Mouse (Mus musculus) ES-E14 (cell line): ENCODE data around the gene Hectd2. TPM values are rescaled to one million over a fixed set of nuclear protein-coding genes. Genes with fewer than 3 reads are reported as not detected.

Experiments used
- DNase-seq: peaks from one replicate; pipeline ENCODE4 v3.0.0-alpha.2; 2013; ENCODE audit warnings: low read depth, low spot score
- H3K27ac ChIP-seq: 2 replicates; pipeline ENCODE4 v1.5.1; 2012; ENCODE audit warnings: low read depth, mild to moderate bottlenecking, low read length, moderate library complexity, mixed read lengths; ENCODE audit not compliant: poor library complexity, insufficient read depth, severe bottlenecking
- H3K36me3 ChIP-seq: 2 replicates; pipeline ENCODE4 v1.6.1; 2012; ENCODE audit warnings: mild to moderate bottlenecking, low read length, moderate library complexity, mixed read lengths; ENCODE audit not compliant: control insufficient read depth, poor library complexity, insufficient read depth, severe bottlenecking
- H3K4me1 ChIP-seq, 2 experiments: fragments of 150-350 bp in 1 of 2; sonication (generic) in 1 of 2; 2 replicates each; pipeline ENCODE4 v1.6.1; 2012; ENCODE audit warnings: low read length in 2 of 2, mild to moderate bottlenecking in 1 of 2, mixed read lengths in 1 of 2; ENCODE audit not compliant: control insufficient read depth in 2 of 2, insufficient read depth in 2 of 2, poor library complexity in 1 of 2
- H3K4me3 ChIP-seq, 2 experiments: fragments of 150-350 bp in 1 of 2; sonication (generic) in 1 of 2; 2 replicates each; pipeline ENCODE4 v1.5.1; 2012; ENCODE audit warnings: low read length in 2 of 2, low read depth in 1 of 2, mild to moderate bottlenecking in 1 of 2, mixed read lengths in 1 of 2; ENCODE audit not compliant: insufficient read depth in 1 of 2, poor library complexity in 1 of 2, severe bottlenecking in 1 of 2
- H3K9ac ChIP-seq: 2 replicates; pipeline ENCODE4 v1.6.1; 2012; ENCODE audit warnings: low read depth, mild to moderate bottlenecking, low read length, mixed read lengths; ENCODE audit not compliant: poor library complexity, insufficient read depth, severe bottlenecking
- H3K9me3 ChIP-seq: fragments of 150-350 bp; sonication (generic); 2 replicates; pipeline ENCODE4 v1.6.1; 2012; ENCODE audit warnings: low read depth, mild to moderate bottlenecking, low read length; ENCODE audit not compliant: control insufficient read depth, insufficient read depth
- CHD2 ChIP-seq: IDR thresholded peaks from 2 replicates; pipeline ENCODE4 v1.6.1; 2014; ENCODE audit warnings: mild to moderate bottlenecking, low read depth, low read length, inconsistent platforms
- HCFC1 ChIP-seq: IDR thresholded peaks from 2 replicates; pipeline ENCODE4 v1.6.1; 2012; ENCODE audit warnings: low read length, inconsistent platforms, borderline replicate concordance; ENCODE audit not compliant: insufficient read depth
- MAFK ChIP-seq: IDR thresholded peaks from 2 replicates; pipeline ENCODE4 v1.6.1; 2014; ENCODE audit warnings: mild to moderate bottlenecking, low read depth, low read length, inconsistent platforms; ENCODE audit not compliant: insufficient read depth
- ZC3H11A ChIP-seq: IDR thresholded peaks from 2 replicates; pipeline ENCODE4 v1.6.1; 2012; ENCODE audit warnings: low read depth, mild to moderate bottlenecking, inconsistent platforms, low read length, borderline replicate concordance
- ZNF384 ChIP-seq: IDR thresholded peaks from 2 replicates; pipeline ENCODE4 v1.6.1; 2012; ENCODE audit warnings: low read depth, low read length, inconsistent platforms
- in situ Hi-C, 2 experiments: fragments of 600-800 bp; cut with MboI; formaldehyde crosslinking; loops; one replicate each; pipeline ENCODE4 v1.15.1; 2025; ENCODE audit warnings: low sequenced_read_pairs in 2 of 2, inconsistent platforms in 1 of 2; ENCODE audit not compliant: unreplicated experiment in 2 of 2
- total RNA-seq: library from RNA; depleted of rRNA; stranded (reverse); fragments of 300-350 nt; gene quantifications from 2 replicates; pipeline ENCODE4 v1.2.3, GENCODE M21; 2012

The Hectd2 gene
- total RNA-seq, 1 experiment, result 2.3 TPM

DNA sequence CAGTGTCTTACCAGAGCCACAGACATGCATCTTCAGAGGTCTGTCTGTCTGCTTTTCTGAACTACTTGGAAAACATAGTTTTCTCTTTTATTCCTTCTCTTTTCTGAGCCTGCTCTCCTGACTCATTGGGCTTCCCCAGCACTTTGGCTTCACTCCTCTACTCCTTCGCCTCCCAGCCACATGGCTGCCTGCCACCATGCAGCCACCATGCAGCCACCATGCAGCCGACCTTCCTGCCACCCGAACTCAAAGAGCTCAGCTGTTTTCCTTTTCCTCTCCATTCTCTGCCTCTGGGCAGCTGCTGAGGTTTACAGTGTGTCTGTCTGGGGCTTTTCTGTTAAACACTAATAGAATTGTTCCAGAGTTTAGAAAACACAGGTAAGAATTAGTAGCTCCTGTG, 19.5 kb downstream of the Hectd2 start:
- Histone ChIP-seq H3K9me3 (no peaks in the 10 kb centered on the region), H3K36me3 (no peaks in the 10 kb centered on the region), H3K27ac (no peak overlapping the region), H3K9ac (no peak overlapping the region), H3K4me1 (no peaks in the 10 kb centered on the region), H3K4me3 (no peak overlapping the region)
- no peak for DNase-seq
- in situ Hi-C loops, result no loop called here
- TF ChIP-seq ZNF384 (no peak), MAFK (no peak), HCFC1 (no peak), ZC3H11A (no peak), CHD2 (no peak)

DNA sequence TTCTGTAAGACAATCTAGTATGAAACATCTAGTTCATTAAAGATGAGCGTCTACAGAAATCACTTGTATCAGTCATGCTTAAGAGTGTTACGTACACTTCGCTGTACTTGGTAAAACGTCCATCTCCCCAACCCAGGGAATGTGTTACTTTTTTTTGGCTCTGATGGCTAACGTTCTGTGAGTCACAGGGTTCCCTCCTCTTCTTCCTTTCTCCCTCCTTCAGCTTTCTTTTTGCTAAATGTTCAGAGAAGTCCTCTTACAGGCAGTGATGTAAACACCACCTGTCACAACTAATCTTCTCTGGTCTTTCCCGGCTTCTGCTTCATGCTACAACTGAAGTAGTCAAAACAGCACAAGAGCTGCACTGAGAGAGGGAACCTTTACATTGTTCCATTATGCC, 20.7 kb downstream of the Hectd2 start:
- TF ChIP-seq CHD2, result no peak
- no peak for TF ChIP-seq ZNF384
- no peak for TF ChIP-seq MAFK
- TF ChIP-seq HCFC1, result no peak
- no peak for TF ChIP-seq ZC3H11A
- in situ Hi-C loops, result no loop called here

DNA sequence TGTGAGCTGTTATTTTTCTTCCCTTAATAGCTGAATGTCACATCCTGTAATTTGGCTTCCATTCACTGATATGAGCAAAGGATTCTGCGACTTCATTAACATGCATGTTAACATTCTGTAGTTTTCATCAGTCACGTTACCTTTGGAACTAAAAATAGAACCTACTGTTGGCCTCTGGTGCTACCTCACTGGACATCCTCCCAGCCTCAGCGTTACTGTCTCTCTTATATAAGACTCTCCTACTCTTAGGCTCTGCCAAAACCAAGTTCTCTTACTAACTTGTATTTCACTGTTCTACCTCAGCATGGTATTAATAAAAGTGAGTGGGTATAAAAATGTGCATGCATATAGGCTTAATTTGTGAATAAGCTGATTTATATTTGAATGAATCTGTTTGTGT, 26.4 kb downstream of the Hectd2 start:
- no peak for TF ChIP-seq CHD2
- TF ChIP-seq ZC3H11A, result no peak
- TF ChIP-seq HCFC1, result no peak
- no peak for TF ChIP-seq ZNF384
- TF ChIP-seq MAFK, result no peak
- Histone ChIP-seq H3K27ac (no peak overlapping the region), H3K4me3 (no peak overlapping the region), H3K9me3 (no peaks in the 10 kb centered on the region), H3K4me1 (no peaks in the 10 kb centered on the region), H3K36me3 (no peaks in the 10 kb centered on the region), H3K9ac (no peak overlapping the region)
- no peak for DNase-seq
- in situ Hi-C loops, result no loop called here

More for the DNA sequence above, 20.7 kb downstream of the Hectd2 start:
- Histone ChIP-seq H3K9me3 (no peaks in the 10 kb centered on the region), H3K36me3 (no peaks in the 10 kb centered on the region), H3K9ac (no peak overlapping the region), H3K4me1 (no peaks in the 10 kb centered on the region), H3K27ac (no peak overlapping the region), H3K4me3 (no peak overlapping the region)
- DNase-seq, result no peak

DNA sequence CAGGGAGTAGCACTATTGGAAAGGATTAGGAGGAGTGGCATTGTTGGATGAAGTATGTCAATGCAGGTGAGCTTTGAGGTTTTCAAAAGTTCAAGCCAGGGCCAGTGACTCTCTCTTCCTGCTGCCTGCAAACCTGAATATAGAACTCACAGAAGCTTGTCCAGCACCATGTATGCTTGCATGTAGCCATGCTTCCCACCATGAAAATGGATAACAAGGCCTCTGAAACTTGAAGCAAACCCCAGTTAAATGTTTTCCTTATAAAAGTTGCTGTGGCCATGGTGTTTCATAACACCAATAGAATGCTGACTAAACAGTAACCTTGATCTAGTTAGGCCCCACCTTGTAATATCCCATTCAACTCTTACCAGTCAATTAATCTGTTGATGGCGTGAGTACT, 27.7 kb downstream of the Hectd2 start:
- Histone ChIP-seq H3K9me3 (no peaks in the 10 kb centered on the region), H3K36me3 (no peaks in the 10 kb centered on the region), H3K27ac (no peak overlapping the region), H3K4me3 (no peak overlapping the region), H3K9ac (no peak overlapping the region), H3K4me1 (no peaks in the 10 kb centered on the region)
- DNase-seq, result no peak
- in situ Hi-C loops, result no loop called here
- no peak for TF ChIP-seq CHD2
- TF ChIP-seq HCFC1, result no peak
- no peak for TF ChIP-seq ZC3H11A
- TF ChIP-seq ZNF384, result no peak
- no peak for TF ChIP-seq MAFK

DNA sequence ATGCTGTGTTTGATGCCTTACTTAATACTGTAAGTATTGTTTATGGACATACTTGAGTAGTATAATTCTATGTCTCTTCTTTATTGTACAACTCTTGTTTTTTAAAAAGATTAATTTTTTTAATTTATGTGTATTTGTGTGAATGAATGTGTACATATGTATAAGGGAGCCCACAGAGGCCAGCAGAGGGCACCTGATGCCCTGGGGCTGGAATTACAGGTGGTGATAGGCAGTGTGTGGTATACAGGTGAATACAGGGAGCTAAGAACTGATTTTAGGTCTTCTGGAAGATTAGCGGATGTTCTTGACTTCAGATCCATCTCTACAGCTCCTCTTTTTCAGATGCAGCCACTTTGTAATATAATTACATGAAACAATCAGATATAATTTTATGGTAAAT, 31.1 kb downstream of the Hectd2 start:
- Histone ChIP-seq H3K27ac (no peak overlapping the region), H3K4me3 (no peak overlapping the region), H3K9me3 (no peaks in the 10 kb centered on the region), H3K9ac (no peak overlapping the region), H3K36me3 (no peaks in the 10 kb centered on the region), H3K4me1 (no peaks in the 10 kb centered on the region)
- no peak for TF ChIP-seq ZNF384
- TF ChIP-seq HCFC1, result no peak
- TF ChIP-seq CHD2, result no peak
- no peak for TF ChIP-seq ZC3H11A
- no peak for TF ChIP-seq MAFK
- no peak for DNase-seq
- in situ Hi-C loops, result no loop called here
